Mouse (Mus musculus) liver, embryonic 14 days (tissue): Measurements from ENCODE around the gene Vmn1r48. TPM values are rescaled to one million over a fixed set of nuclear protein-coding genes. Genes with fewer than 3 reads are reported as not detected.

Source experiments
- polyA plus RNA-seq: library from polyadenylated mRNA; depleted of rRNA; stranded (reverse); fragments of >200 nt; gene quantifications from 2 replicates; pipeline ENCODE4 v1.2.3, GENCODE M21; 2012; rRNA removed

Gene Vmn1r48
- polyA plus RNA-seq, result not detected in 2 replicates

DNA sequence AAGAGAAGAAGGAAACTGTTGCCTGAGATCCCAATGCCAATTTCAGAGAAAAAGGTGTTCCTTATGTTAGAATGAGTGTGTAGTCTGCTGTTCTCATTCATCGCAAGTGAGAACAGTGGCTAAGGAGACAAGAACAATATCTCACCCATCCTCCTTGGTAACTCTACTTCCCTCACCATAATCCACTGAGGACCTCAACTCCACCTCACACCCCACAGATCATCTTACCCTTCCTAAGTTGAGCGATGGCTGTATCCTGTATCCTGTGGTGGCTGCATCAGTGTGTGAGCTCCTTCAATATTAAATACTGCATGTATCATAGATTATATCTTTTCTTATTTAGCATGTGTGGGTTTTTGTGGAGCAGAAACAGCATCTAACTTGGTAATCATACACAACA lies at the start of gene Vmn1r48:
Gene Vmn1r48, minus strand, starts transcription at position 101 of the 400 bp plus-strand sequence.

DNA sequence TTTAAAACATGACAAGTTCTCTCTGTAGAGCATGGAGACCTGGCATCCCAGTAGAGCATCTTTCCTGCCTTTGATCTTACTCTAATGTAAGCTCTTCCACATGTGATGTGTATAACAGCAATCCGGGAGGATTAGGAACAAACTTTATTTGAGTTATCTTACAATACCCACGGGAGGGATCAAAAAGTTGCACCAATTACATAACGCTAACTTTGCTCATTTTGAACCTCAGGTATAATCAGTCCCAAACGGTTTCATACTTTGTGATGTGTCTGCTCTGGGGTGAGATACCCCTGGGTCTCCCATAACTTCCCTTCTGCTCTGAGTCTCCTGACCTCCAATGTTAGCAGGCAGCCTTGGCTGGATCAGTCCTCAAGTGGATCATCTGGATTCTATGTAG lies 41.8 kb upstream of the Vmn1r48 start, which contains the start of gene Vmn1r49:
Gene Vmn1r49, minus strand, starts transcription at position 101 of the 400 bp plus-strand sequence.

DNA sequence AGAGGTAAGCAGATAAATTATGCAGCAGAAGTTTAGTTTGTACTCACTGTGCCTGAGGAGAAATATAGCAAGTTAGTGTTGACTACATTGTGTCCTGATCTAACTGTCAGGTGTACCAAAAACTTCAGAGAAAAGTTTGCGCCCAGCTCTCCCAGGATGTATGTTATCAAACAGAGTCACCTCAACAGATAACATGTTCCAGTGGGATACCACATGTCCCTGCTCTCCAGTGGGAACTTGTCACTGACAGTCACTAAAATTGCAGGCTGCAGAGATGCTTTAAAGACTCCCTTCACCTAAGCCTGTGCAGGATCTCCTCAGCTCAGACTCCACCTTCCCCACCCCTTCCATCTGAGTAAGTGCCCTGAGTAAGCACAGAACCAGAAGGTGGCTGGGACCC lies 20.8 kb downstream of the Vmn1r48 start, which contains the start of gene Vmn1r47:
Gene Vmn1r47, plus strand, starts transcription at position 301 of the 400 bp plus-strand sequence.

Other genes starting within 250 kb of the Vmn1r48 start
- gene Vmn1r42, start 160.4 kb downstream of the Vmn1r48 start, polyA plus RNA-seq, result not detected in 2 replicates
- not detected in 2 replicates for gene Vmn1r43, start 160.4 kb downstream of the Vmn1r48 start, polyA plus RNA-seq
- not detected in 2 replicates for gene Vmn1r44, start 153.2 kb downstream of the Vmn1r48 start, polyA plus RNA-seq
- not detected in 2 replicates for gene Vmn1r45, start 96.2 kb downstream of the Vmn1r48 start, polyA plus RNA-seq
- not detected in 2 replicates for gene Vmn1r46, start 67.5 kb downstream of the Vmn1r48 start, polyA plus RNA-seq
- gene Vmn1r47, start 20.7 kb downstream of the Vmn1r48 start, polyA plus RNA-seq, result not detected in 2 replicates
- gene Vmn1r49, start 41.7 kb upstream of the Vmn1r48 start, polyA plus RNA-seq, result not detected in 2 replicates
- not detected in 2 replicates for gene Vmn1r50, start 64.6 kb upstream of the Vmn1r48 start, polyA plus RNA-seq
- gene Vmn1r51, start 85.8 kb upstream of the Vmn1r48 start, polyA plus RNA-seq, result not detected in 2 replicates
- gene Vmn1r52, start 138.0 kb upstream of the Vmn1r48 start, polyA plus RNA-seq, result not detected in 2 replicates
- not detected in 2 replicates for gene V1ra8, start 166.0 kb upstream of the Vmn1r48 start, polyA plus RNA-seq
- 0.02 TPM in 1 of 2 replicates, not detected in the other for gene Vmn1r53, start 187.6 kb upstream of the Vmn1r48 start, polyA plus RNA-seq
- not detected in 2 replicates for gene Vmn1r54, start 209.5 kb upstream of the Vmn1r48 start, polyA plus RNA-seq